Mouse (Mus musculus): ENCODE measurements at regions not wholly inside any gene's neighbourhood (a gene's known extent, or its start where the extent isn't known, plus 50 kb on each side); places are given as distances from the start of the nearest gene placed in this dataset.

DNA sequence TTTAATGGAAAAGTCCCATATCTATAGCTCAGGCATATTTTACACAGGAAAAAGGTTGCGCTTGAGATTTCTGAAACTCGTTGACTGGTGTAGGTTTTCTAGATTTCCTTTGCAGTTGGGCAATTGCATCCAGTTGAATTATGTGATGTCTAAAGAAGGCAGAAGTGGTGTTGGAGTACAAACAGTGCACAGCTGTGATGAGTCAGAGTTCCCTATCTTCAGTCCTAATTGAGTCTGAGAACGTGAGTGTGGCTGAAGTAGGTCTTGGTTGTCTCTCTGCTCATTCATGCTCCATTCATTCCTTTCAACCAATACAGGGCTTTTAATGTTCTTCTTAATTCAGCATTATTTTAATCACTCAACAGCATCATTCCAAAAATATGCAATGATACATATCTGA is 142.9 kb upstream of the Dpyd start:
- no peak for DNase-seq

DNA sequence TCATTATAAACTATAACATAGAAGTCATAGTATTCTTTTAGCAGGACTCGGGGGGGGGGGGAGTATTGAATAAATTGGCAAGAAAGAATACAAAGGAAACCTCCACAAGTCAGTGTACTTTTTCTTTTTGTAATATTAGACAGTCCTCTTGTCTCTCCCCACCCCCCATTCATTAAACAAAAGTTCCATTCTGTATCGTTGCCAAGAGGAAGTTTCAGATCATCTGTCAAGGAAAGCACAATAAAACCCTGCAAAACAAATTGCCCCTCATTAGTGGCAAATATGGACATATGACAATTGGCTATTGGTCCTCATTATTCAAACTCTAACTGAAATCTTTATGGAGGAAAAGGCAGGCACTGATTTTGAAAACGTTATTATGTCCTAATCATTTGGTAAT is 140.2 kb upstream of the Dpyd start:
- no peak for DNase-seq

DNA sequence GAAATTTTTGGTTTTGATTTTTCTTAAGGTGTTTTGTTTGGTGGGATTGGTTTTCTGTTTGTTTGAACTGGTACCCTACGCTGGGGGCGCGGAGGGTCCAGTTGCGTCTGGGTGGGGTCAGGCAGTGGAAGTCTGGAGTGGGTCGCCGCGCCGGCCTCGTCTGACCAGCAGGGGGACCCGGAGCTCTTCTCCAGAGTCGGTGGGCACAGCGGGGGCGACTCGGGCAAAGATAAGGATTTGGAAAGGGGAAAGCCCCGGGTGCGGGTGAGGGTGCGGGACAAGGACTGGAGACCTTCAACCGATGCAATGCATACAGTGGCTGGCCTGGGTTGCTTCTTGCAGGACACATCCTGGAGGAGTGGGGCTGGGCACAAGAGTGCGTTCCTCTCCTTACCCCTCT is 136.2 kb upstream of the Dpyd start:
- DNase-seq, result no peak

DNA sequence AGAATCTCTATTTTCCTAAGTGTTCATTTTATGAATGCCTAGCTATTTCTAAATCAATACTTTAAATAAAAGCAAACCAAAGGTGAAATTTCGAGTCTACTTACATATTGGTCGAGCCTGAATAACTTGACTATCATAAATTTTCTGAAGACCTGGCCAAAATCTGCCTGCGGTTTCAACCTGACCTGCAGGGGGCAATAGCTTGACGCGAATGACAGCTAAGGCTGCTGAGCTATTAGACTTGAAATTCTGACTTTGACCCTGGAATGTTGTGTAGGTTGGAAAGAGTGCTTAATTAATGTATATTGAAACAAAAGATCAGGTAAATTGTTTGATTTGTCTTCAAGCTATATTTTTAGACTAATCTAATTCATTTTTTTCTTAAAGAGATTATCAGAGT is 133.4 kb upstream of the Dpyd start:
- peak; percentile 45 for DNase-seq

DNA sequence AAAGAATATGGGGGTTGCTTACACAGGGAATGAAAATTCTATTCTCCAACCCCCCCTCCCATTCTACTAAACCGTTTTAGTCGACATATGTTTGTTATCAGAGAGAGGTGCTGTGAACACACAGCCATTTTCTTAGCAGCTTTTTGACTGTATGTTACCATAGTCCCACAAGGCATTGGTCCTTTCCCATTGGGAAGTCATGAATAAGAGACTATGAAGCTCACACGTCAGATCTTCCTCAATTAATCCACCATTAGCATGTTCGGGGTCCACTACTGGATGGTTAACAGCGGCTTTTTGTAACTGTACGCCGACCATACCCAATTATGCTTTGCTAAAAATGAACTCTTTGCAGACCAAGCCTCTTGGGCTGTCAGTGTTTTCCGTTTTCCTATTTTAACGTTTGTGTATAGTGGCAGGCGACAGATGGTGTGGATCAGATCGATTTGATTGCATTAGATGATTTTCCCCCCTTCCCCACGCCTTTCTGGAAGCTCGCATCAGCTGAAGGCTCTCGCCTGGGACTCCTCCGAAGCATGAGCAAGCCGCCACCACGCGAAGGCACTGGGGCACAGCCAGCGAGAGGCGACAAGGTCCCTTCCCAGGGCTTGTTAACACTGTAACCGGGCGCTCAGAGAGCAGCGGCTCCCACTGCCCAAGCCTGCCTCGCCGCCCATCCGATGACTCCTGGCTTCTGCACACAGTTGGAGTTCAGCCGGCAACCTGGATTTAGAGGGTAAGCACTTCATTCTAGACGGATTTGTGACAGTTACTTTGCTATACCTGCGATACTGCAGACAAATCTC is 131.9 kb upstream of the Dpyd start:
- DNase-seq, result peak; percentile 41

DNA sequence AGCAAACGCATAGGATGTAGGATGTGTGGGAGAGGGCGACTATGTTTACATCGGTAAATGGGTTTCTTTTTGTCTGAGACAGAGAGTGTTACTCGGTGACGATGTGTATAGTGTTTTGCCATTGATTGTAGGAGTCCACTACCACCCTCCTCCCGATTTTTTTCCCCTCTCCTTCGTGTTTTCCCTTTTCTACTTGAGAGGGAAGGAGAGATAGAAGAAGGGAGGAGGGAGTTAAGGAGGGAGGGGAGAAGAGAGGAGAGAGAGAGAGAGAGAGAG is 131.4 kb upstream of the Dpyd start:
- DNase-seq, result no peak

DNA sequence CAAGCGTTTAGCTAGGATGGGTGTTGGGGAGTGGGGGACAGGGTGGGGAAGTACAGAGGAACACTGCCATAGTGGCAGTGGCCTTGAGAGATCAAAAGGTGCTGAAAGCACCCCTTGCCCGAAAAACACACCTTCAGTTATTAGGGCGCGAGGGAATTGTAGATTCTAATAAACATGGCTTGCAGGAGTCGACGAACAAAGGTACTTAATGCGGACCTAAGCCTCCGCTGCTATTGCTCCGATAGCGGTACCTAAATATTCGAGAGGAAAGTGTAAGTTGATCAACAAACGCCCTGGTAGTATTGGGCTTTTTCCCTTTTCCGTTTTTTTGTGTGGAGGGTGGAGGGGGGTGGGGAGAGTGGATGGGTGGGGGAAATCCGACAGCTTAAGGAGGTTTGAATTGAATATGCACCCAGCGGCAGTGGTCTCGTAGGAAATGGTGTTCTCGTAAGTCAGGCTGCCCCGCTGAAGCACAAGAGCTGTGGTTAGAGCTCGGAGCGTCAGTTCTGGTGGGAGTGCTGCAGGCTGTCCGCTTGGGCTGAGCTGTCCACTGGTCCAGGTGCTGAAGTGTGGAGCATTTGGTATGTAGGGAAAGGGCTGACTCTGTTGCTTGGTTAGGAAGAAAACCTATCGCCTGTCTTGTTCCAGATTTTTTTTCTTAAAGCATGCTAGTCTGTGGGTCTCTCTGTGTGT is 130.8 kb upstream of the Dpyd start:
- peak; percentile 14 for DNase-seq

DNA sequence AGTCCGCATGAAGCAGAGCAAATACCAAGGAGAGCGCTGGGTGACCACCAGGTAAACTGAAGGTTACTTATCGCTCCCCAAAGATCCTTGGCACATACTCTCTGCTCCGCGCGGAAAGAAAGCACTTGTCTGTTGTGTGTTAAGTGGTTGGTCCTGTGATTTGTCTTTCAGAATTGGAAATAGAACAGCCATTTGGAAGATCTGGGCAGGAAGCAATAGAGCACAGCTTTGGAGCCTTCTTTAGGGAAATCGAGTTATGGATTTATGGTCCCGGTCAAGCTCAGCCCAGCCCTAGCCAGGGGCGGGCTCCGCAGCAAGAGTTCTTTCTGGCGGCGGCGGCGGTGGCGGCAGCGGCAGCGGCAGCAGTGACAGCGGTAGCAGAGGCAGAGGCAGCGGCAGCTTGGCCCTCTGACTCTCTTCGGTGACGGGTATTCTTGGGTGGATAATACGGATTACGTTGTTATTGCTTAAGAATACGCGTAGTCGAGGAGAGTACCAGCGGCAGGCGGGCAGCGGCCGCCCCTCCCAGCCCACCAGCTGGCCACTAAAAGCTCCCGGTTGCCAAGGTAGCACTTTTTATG is 128.4 kb upstream of the Dpyd start:
- DNase-seq, result no peak

DNA sequence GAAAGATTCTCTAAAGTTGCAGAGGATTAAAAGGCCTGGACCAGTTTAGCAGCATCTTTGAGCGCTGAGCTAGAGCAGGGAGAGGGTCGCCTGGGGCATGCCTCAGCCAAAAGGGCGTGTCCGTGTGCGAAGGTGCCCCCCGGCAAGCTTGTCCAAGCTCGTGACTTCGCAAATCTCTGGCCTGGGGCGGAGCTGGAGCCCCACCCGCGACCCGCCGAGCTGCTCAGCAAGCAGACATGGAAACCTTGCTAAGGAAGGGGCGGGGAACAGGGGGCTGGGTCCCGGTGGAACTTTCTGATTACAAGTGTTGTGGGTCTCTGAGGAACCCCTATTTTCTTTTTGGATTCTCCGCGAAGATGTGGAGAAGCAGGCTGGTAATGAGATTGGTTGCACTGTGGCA is 127.6 kb upstream of the Dpyd start:
- no peak for DNase-seq

DNA sequence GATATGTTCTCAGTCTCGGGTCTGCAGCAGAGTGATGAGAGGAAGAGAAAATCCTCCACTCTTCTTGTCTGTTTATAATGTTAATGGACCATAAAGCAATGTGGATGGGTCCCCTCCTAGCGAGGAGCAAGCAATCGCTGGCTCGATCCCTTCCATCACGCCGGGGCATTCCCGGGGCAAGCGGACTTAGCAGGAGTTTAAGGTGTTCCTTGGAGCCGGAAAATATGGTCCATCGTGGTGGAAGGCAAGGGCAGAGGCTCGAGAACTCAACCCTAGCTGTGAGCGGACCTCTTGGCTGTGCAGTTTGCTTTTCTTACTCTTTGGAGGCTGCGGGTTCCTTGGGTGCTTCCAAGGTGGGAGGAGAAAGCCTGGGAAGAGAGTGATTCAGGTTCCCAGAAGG is 127.1 kb upstream of the Dpyd start:
- DNase-seq, result no peak

DNA sequence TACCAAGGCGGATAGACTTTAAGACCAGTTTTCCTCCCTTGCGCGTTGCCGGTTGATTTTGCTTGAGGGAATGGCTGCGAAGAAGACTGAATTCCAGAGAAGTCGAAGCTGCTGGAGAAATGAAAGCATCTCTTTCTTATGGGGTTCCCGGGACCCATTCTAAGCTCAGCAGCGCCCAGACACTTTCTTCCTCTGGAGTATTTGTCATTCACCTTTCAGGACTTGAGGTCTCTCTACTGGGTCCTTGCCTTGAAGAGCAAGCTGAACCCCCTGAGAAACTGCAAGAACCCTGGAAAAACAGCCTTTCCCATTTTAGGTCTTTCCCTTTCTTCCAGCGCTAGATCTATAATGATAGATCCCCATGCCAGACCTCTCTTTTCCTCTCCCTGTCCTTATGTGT is 126.7 kb upstream of the Dpyd start:
- no peak for DNase-seq

DNA sequence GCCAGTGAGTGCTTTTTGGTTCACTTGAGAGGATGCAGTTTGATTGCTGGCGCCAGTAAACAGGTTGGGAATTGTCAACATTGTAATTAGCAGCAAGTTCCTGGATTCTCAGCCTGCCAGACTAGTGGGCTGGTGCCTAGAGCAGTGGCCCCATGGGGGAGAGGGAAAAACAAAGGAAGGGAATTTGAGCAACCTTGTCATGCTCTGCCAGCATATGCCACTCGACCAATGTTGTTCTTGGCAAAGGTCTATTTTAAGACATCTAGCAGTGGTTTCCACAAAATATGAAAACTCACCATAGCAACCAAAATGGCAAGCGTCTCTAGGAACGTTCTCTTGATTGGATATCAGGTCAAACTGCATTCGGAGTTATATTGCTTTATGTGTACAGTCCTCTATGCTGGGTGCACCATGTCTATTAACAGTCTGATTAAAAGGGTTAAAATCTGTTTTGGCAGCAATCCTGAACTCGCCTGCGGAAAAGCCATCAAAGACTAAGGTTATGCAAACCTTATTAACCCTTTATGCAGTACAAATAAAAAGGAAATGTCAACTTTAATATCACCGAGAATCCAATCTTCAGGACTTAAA is 118.1 kb upstream of the Dpyd start:
- peak; percentile 18 for DNase-seq

DNA sequence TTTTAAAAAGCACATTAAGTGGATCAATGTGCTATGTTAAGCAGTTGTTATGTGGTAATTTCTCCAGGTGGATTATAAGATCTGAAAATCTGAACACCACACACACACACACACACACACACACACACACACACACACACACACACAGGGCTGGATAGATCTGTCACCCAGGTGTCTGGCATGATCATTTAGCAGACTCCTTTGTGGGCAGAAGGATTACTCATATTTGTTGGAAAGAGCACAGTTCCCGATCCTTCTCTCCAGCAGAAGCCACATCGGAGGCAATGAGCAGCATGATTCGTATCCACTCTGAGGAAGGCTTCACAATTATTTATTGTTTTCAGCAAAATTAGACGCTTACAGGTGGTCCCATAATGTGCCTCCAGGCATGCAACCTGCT is 116.6 kb upstream of the Dpyd start:
- no peak for DNase-seq

DNA sequence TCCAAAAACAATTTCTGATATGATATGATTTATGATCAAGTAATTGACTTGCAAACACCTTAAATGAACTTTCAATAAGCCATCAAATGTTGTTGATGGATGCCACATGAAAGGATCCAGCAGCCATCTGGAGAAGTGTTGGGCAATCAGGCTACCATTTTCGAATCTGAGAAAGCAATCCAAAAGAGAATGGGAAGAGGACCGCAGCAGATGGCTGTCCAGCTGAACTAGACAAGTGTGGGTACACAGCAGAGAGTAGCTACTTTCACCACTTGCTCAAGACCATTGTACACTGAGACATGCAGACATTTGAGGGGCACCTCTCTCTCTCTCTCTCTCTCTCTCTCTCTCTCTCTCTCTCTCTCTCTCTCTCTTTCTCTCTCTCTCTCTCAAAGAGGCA is 102.3 kb upstream of the Dpyd start:
- no peak for DNase-seq

DNA sequence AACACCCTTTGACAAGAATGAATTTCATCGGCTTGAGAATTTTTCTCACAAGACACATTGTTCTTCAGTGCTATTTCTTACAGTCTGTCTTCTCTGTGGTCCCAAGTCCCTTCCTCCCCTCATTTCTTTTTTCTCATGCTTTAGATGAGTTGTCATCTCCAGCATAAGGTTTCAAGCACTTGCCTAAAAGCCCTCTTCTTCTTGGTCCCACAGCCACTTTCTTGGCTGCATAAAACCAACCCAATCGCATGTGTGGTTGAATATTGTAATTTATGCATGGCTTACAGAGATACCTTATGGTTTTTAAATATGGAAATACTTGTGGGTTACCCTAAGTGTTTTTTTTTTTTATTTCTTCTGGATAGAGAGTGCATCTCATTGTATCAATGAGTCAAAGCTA is 96.3 kb upstream of the Dpyd start:
- no peak for DNase-seq

DNA sequence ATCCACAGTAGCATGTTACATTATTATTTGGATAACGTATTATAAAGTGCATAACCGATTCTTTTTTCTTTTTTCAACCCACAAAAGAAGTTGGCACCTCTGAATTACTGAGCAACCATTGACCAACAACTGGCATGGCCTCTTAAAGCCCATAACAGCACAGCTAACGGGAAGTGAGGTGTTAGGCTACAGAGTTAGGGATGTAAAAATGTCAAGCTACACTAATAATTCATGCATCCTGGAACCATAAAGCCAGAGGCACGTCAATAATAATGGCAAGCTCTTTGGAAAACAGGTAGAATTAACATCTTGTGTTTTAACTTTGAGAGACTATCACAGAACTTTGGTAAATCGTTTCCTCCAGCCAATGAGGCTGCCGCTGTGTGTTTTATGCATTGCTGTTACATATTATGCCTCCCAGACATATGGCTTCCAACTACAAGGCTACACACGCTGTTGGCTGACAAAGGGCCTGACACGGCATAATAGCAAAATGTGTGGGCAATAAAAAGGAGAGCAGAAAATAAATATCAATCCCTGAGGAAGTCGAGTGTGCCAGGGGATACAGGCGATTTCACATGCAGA is 89.6 kb upstream of the Dpyd start:
- no peak for DNase-seq

DNA sequence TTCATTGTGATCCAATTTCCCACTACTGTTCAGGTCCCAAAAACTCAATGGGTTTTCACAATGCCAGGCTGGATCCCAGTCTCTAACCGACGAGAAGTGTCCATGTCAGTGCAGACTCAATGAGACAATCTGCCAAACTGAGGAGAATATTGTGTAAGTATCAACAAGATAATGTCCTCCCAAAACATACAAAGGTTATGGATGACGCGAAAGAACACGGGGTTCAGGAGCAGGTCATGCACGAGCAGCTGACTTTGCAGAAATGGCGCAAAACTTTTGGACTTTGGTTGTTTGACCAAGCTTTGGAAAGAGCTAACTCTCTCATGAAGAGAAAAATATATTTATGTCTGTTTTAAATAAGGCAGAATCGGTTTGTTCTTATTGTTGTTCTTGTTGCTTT is 83.9 kb upstream of the Dpyd start:
- DNase-seq, result no peak

DNA sequence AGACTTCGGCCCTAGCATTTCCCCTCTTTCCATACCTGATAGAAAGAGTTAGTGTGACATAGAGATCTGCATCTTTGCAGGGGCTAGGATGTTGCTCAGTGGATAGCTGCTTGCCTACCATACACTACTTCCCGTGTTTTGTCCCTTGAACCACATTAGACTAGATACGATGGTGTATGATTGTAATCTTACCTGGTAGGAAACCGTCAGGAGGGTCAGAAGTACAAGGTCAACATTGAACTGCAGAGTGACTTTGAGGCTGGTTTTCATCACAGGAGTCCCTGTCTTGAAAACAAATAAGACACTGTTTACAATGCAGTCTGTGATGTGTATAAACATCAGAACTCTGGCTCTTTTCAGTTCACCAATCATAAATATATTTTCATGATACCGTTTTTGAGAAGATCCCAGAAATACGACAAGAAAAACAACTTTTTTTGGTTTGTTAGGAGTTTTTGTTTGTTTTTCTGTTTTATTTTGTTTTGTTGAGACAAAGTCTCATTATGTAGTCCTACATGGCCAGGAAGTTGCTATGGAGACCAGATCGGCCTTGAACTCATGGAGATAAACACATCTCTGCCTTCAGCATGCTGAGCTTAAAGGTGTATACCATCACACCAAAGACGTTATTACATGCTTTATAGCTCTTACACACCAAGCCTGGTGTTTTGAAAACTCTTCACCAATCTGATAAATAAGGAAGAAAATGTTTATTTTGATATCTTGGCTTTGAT is 81.2 kb upstream of the Dpyd start:
- DNase-seq, result no peak

DNA sequence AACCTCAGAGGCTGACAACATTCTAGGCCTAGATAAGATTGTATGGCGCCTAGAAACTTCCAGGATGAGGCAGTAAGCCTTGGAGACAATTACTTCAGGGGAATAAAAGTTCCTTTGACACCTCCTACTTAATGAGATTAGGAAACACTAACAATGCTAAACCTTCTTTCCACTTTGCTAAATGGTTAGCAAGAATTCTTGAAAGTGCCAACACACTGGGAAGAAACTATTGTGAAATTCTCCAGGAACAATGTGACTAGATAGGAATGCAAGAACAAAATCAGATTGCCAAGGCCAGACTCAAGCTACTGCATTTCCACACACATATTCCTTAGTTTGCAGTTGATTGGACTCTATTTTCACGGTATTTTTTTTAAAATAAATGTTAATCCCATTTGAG is 76.0 kb upstream of the Dpyd start:
- no peak for DNase-seq

DNA sequence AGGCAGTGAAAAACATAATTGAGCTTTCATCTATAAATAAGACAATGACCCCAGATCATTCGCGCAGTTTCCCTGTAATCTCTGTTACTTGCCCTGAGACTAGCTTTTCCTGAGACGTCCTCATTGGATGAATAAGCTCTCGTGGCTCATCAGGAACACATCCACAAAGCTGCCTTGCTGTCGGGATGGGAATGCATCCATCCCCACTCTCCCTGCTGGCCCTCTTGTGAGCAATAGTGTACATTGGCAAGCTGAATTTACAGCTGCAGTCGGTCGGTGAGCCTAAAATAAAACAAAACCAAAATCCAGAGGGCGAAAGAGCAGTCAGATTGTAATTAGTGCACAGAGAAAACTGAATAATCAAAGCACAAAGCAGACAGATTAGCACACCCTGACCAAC is 74.5 kb upstream of the Dpyd start:
- DNase-seq, result no peak

DNA sequence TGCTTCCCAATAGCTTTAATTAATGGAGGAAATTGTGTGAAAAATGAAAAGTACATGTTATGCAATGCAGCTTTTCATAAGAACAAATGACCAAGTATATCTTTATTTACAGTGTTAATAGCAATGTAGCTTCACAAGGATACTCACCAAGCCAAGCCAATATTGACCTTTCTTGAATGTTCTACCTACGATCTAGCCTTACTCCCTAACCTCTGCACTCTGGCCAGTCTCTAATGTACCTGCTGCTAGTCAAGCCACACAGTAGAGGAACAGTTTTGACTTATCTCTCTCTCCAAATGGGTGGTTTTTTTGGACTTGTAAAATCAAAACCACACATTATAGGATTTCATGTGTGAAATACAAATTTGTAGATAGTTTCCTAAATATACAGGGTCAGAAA is 70.8 kb upstream of the Dpyd start:
- DNase-seq, result no peak

DNA sequence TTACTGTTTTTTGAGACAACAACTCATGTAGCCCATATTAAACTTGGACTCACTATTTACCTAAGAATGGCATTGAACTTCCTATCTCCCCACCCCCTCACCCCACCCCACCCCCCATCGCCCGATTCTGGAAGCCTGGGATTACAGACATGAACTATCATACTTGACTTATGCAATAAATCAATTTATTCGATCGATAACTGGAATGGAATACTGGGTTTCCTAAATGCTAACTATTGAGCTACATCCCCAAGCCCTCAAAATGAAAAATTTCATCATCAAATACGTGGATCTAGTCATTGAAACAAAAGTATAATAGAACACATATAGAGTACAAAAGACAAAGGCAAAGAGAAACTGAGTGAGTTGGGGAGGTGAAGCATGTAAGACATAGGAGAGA is 70.1 kb upstream of the Dpyd start:
- no peak for DNase-seq

DNA sequence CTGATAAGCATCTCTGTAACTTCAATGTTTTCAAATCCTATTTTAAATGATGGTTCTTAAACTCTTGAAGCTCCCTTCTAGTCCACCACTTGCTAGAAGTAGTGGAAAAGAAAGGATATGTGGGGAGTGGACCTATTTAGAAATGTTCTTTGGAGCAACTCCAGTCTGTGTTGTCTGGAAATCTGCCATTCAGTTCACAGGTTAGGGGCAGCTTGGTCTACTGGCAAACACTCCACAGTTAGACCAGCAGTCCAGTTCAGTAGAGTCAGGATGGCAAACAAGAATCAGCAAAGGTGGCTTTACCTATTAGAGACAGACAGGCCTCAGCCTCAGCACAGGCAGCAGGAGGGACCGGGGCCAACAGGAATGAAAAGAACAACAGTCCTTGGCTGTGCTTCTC is 67.3 kb upstream of the Dpyd start:
- DNase-seq, result no peak
